Mouse (Mus musculus) thymus, postnatal 10 days (tissue): Measurements from ENCODE around the gene Fthl17f.
"Not testable (repeated sequence)": the region's sequence is repeated elsewhere in the genome, so short reads cannot be mapped to it uniquely, and the experiment has no call there.

Source experiments
- DNase-seq, 2 experiments: peaks; one replicate each; pipeline ENCODE4 v3.0.0; 2021; ENCODE audit warnings: low spot score in 2 of 2

Gene Fthl17f

GRCm38 (mm10) chrX:9062715-9063114 lies at the start of gene Fthl17f:
Fthl17f (plus strand) TSS chrX:9063015.
- not testable (repeated sequence) for DNase-seq

DNA sequence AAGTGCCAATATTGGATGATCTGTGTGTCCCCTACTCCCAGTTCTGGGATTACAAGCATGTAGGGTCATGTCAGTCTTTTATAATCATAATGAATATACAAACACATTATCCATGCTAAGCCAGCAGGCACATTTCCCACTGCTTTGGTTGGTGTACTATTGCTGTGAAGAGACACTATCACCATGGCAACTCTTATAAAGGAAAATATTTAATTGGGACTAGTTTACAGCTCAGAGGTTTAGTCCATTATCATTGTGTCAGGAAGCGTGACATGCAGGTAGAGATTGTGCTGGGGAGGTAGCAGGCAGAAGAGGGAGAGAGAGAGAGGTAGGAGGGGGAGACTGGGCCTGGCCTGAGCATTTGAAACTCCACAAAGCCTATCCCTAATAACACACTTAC lies 46.7 kb upstream of the Fthl17f start:
- no peak for DNase-seq

DNA sequence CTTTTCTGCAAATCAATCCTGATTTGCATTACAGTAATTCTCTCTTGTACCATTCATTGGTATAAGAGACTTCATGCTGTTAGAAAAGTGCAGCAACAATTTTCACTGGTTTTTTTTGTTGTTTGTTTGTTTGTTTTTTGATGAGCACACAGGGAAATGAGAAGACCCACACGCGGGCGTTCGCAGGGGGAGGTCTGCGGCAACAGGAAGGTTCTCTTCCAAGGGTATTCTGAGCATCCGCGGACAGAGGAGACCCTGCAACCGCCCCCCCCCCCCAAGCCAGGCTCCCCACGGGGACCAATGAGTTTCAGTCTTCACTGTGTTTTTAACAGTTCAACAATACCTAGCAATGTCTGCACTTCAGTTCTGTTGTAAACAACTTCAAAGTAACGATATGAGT lies 43.3 kb upstream of the Fthl17f start:
- DNase-seq, result no peak

DNA sequence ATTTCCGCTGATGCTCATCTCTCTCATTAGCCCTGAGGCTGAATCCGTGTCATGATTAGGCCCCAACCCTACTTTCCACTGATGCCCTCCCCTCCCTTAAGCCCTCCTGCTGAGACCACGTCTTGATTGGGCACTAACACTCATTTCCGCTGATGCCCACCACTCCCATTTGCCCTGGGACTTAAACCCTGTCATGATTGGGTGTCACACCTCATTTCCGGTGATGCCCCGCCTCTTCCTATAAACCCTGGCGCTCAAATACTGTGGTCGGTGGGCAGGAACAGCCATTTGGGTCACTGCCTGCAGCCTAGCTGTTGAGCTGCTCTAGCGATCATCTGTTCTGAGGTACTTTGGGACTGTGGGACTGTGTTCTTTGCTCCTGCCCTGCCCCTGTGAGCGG lies 29.6 kb upstream of the Fthl17f start, which contains the start of gene Fthl17e:
TSS of gene Fthl17e (plus strand) at position 301 of the 400 bp plus-strand sequence.
- DNase-seq, result not testable (repeated sequence)

DNA sequence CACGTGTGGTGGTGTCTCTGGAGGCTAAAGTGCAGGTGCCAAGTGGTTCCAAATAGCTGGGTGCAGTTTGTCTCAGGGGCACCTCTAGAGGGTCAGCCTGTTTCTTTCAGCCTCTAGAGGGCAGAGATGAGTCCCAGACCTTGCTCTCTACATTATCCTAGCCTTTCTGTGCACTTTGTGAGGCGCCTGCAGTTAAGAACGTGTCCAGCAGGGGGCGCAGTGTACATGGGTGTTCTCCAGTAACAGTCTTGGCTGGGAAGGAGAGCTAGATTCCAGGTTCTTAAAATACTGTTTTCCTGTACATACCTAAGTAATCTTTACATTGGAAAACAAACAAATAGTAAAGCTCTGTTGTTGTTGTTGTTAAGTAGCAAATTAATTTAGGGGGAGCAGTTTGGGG lies 21.2 kb upstream of the Fthl17f start:
- peak in 1 of 2 experiments; percentile 2 for DNase-seq

- DNase-seq, result peak; percentile 23 to 25
Observed at GRCm38 (mm10) chrX:9060952-9061351, 1.9 kb upstream of the Fthl17f start.

DNA sequence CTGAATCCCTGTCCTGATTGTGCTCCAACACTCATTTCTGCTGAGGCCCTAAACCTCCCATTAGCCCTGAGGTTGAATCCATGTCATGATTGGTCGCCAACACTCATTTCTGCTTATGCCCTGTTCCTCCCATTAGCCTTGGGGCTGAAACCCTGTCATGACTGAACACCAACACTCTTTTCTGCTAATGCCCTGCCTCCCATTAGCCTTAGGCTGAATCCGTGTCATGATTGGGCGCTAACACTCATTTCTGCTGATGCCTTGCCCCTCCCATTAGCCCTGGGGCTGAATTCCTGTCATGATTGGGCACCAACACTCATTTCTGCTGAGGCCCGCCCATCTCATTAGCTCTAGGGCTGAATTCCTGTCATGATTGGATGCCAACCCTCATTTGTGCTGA lies 714 bp upstream of the Fthl17f start:
- DNase-seq, result no peak

DNA sequence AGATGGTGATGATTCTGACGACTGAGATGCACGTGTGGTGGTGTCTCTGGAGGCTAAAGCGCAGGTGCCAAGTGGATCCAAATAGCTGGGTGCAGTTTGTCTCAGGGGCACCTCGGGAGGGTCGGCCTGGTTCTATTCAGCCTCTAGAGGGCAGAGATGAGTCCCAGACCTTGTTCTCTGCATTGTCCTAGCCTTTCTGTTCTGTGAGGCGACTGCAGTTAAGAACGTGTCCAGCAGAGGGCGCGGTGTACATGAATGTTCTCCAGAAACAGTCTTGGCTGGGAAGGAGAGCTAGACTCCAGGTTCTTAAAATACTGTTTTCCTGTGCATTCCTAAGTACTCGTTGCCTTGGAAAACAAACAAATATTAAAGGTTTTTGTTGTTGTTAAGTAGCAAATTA lies 14.9 kb downstream of the Fthl17f start:
- peak in 1 of 2 experiments; percentile 56 for DNase-seq

- not testable (repeated sequence) for DNase-seq
Observed at GRCm38 (mm10) chrX:9095066-9095465, 32.3 kb downstream of the Fthl17f start.

DNA sequence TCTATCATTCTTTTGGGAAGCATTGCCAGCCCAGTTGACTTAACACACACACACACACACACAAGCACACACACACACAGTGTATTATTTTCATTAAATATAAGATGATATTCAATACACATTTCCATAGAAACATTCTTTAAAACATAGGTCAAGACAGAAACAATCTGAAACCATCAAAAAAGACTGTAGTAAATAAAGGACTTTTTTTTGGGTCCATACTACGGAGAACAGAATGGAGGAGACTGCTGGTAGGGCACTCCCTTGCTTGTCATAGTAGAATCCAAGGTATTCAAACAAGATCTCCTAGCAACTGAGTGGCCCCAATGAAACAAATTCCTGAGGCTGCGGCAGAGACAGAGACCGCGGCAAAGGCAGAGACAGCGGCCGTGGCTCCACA lies 41.4 kb downstream of the Fthl17f start, which contains the start of gene 4930402K13Rik:
TSS of gene 4930402K13Rik (plus strand) at position 301 of the 400 bp plus-strand sequence.
- no peak for DNase-seq

- no peak for DNase-seq
Observed at GRCm38 (mm10) chrX:9110381-9110780, 47.6 kb downstream of the Fthl17f start.
